Mouse (Mus musculus): Measurements from ENCODE around the gene Brms1.
"Not testable (repeated sequence)": the region's sequence is repeated elsewhere in the genome, so short reads cannot be mapped to it uniquely, and the experiment has no call there.

Brms1 gene

GRCm38 (mm10) chr19:5062446-5062845, 21.3 kb downstream of the Brms1 start:
- no peak for DNase-seq (ENCODE audit: low spot score in 2 of 2)

- DNase-seq (ENCODE audit: low spot score in 2 of 2) = no peak
Observed at GRCm38 (mm10) chr19:5065104-5065503, 23.9 kb downstream of the Brms1 start.

- DNase-seq (ENCODE audit: low spot score in 2 of 2) = no peak
Observed at GRCm38 (mm10) chr19:5067040-5067799, 26.1 kb downstream of the Brms1 start.

- DNase-seq (ENCODE audit: low spot score in 2 of 2) = no peak
Observed at GRCm38 (mm10) chr19:5067867-5068569, 26.9 kb downstream of the Brms1 start, which contains the start of gene Cd248. Gene Cd248, plus strand, starts transcription at chr19:5068078.

- DNase-seq (ENCODE audit: low spot score in 2 of 2) = no peak
Observed at GRCm38 (mm10) chr19:5068570-5069234, 27.5 kb downstream of the Brms1 start.

- no peak for DNase-seq (ENCODE audit: low spot score in 2 of 2)
Observed at GRCm38 (mm10) chr19:5069486-5069885, 28.3 kb downstream of the Brms1 start.

GRCm38 (mm10) chr19:5069978-5070377, 28.8 kb downstream of the Brms1 start:
- no peak for DNase-seq (ENCODE audit: low spot score in 2 of 2)

- no peak for DNase-seq (ENCODE audit: low spot score in 2 of 2)
Observed at GRCm38 (mm10) chr19:5071077-5071476, 29.9 kb downstream of the Brms1 start.

GRCm38 (mm10) chr19:5071545-5072369, 30.6 kb downstream of the Brms1 start:
- DNase-seq (ENCODE audit: low spot score in 2 of 2) = peak; percentile 48 to 67

- DNase-seq (ENCODE audit: low spot score in 2 of 2) = no peak
Observed at GRCm38 (mm10) chr19:5072389-5073019, 31.4 kb downstream of the Brms1 start.

GRCm38 (mm10) chr19:5073028-5073427, 31.9 kb downstream of the Brms1 start:
- DNase-seq (ENCODE audit: low spot score in 2 of 2) = peak in 1 of 2 experiments; percentile 61

- no peak for DNase-seq (ENCODE audit: low spot score in 2 of 2)
Observed at GRCm38 (mm10) chr19:5073518-5073917, 32.4 kb downstream of the Brms1 start.

- DNase-seq (ENCODE audit: low spot score in 2 of 2) = no peak
Observed at GRCm38 (mm10) chr19:5079279-5079678, 38.1 kb downstream of the Brms1 start.

GRCm38 (mm10) chr19:5082005-5082404, 40.9 kb downstream of the Brms1 start:
- DNase-seq (ENCODE audit: low spot score in 2 of 2) = no peak

GRCm38 (mm10) chr19:5082596-5082995, 41.4 kb downstream of the Brms1 start:
- DNase-seq (ENCODE audit: low spot score in 2 of 2) = no peak

- DNase-seq (ENCODE audit: low spot score in 2 of 2) = no peak
Observed at GRCm38 (mm10) chr19:5083961-5084833, 43.0 kb downstream of the Brms1 start.

GRCm38 (mm10) chr19:5084834-5085144, 43.6 kb downstream of the Brms1 start:
- no peak for DNase-seq (ENCODE audit: low spot score in 2 of 2)

GRCm38 (mm10) chr19:5085145-5085863, 44.1 kb downstream of the Brms1 start, which contains the start of gene Tmem151a:
Gene Tmem151a, minus strand, starts transcription at chr19:5085531.
- no peak for DNase-seq (ENCODE audit: low spot score in 2 of 2)

- not testable (repeated sequence) for DNase-seq (ENCODE audit: low spot score in 2 of 2)
Observed at GRCm38 (mm10) chr19:5086533-5086932, 45.4 kb downstream of the Brms1 start.

All from spleen, postnatal 14 days (tissue).